ENCODE assay signal across 8 mouse cellular contexts in genomic region chr4:152282721-152283120, GRCm38 (mm10). TPM values are rescaled to one million over a fixed set of nuclear protein-coding genes. Genes with fewer than 3 reads are reported as not detected.
DNase-seq lines count a peak whose midpoint lies in the region; ATAC-seq and TF ChIP-seq lines count a peak whose summit lies in the region.

No protein-coding gene starts in this region.

- DNase-seq in kidney, postnatal 0 days (ENCODE audit: low spot score): no peak
- no peak for DNase-seq in kidney, postnatal 36 days
- no peak for DNase-seq in hindbrain, postnatal 0 days (ENCODE audit: low spot score)
- no peak for DNase-seq in embryo, embryonic 10.5 days (ENCODE audit: low spot score)
- no peak for DNase-seq in embryo, embryonic 10 days (ENCODE audit: low spot score)

- WGBS in kidney, postnatal 0 days: 16% methylated on average over 33 of the region's 34 CpGs
- 15% methylated on average over 34 of the region's 34 CpGs for WGBS in embryonic facial prominence, embryonic 13.5 days
- 25% methylated on average over 19 of the region's 34 CpGs for WGBS in hindbrain, postnatal 0 days
- 17% methylated on average over 34 of the region's 34 CpGs for whole genome bisulfite sequencing in midbrain, embryonic 16.5 days

- peaks cover 52% of the 10 kb centered on the region for H3K27me3 ChIP-seq in kidney, postnatal 0 days (ENCODE audit: insufficient read depth, low read length)
- H3K27me3 ChIP-seq in embryonic facial prominence, embryonic 13.5 days: peaks cover 86% of the 10 kb centered on the region
- peaks cover 38% of the 10 kb centered on the region for H3K27me3 ChIP-seq in hindbrain, postnatal 0 days (ENCODE audit: insufficient read depth, low read length)
- peaks cover 69% of the 10 kb centered on the region for H3K27me3 ChIP-seq in midbrain, embryonic 16.5 days (ENCODE audit: control insufficient read depth, insufficient read depth, low read depth, low read length)

- H3K4me2 ChIP-seq in kidney, postnatal 0 days (ENCODE audit: low read length): peak overlapping the region; percentile 46
- H3K4me2 ChIP-seq in embryonic facial prominence, embryonic 13.5 days: peak overlapping the region; percentile 70
- H3K4me2 ChIP-seq in hindbrain, postnatal 0 days (ENCODE audit: low read depth, low read length): peak overlapping the region; percentile 45
- H3K4me2 ChIP-seq in midbrain, embryonic 16.5 days (ENCODE audit: low read length): peak overlapping the region; percentile 55

- peak overlapping the region; percentile 1; the same call in 1 of the 2 replicates for H3K4me3 ChIP-seq in kidney, postnatal 0 days (replicated peaks; ENCODE audit: low read depth, low read length)
- peak overlapping the region; percentile 40 for H3K4me3 ChIP-seq in embryonic facial prominence, embryonic 13.5 days
- H3K4me3 ChIP-seq in hindbrain, postnatal 0 days (ENCODE audit: low read length): peak overlapping the region; percentile 27
- H3K4me3 ChIP-seq in midbrain, embryonic 16.5 days (ENCODE audit: low read depth, low read length): peak overlapping the region; percentile 35

- no peaks in the 10 kb centered on the region for H3K36me3 ChIP-seq in kidney, postnatal 0 days (ENCODE audit: insufficient read depth, low read length)
- H3K36me3 ChIP-seq in embryonic facial prominence, embryonic 13.5 days: peaks cover 26% of the 10 kb centered on the region
- H3K36me3 ChIP-seq in hindbrain, postnatal 0 days (ENCODE audit: insufficient read depth, low read length): 0 out of 2 replicates have a peak, but pooled peaks cover 10% of the 10 kb centered on the region
- H3K36me3 ChIP-seq in midbrain, embryonic 16.5 days (ENCODE audit: control insufficient read depth, insufficient read depth, low read length): peaks cover 3% of the 10 kb centered on the region; the same call in 1 of the 2 replicates

- H3K4me1 ChIP-seq in kidney, postnatal 0 days (replicated peaks; ENCODE audit: insufficient read depth, low read length): 0 out of 2 replicates have a peak, but pooled peaks cover 5% of the 10 kb centered on the region
- peaks cover 21% of the 10 kb centered on the region for H3K4me1 ChIP-seq in embryonic facial prominence, embryonic 13.5 days
- H3K4me1 ChIP-seq in hindbrain, postnatal 0 days (ENCODE audit: insufficient read depth, low read length): peaks cover 10% of the 10 kb centered on the region
- H3K4me1 ChIP-seq in midbrain, embryonic 16.5 days (ENCODE audit: control insufficient read depth, insufficient read depth, low read length): peaks cover 13% of the 10 kb centered on the region

- no peak for TF ChIP-seq CTCF in kidney, postnatal 0 days (IDR thresholded peaks at IDR 0.05; ENCODE audit: low read depth)
- no peak for TF ChIP-seq CTCF in hindbrain, postnatal 0 days (IDR thresholded peaks at IDR 0.05; ENCODE audit: low read depth)

- no peak for ATAC-seq in kidney, postnatal 0 days (replicated peaks; ENCODE audit: low FRiP score, low read depth)
- ATAC-seq in embryonic facial prominence, embryonic 13.5 days (ENCODE audit: insufficient number of reproducible peaks, insufficient read depth, low FRiP score, low TSS enrichment, low read depth): 0 out of 2 replicates have a peak, but pooled peaks have one; percentile 11
- no peak for ATAC-seq in hindbrain, postnatal 0 days
- ATAC-seq in midbrain, embryonic 16.5 days: no peak
- no peak for ATAC-seq in erythroid progenitor cell, adult 5-6 weeks (replicated peaks; ENCODE audit: low FRiP score, poor library complexity, severe bottlenecking)

- H3K9ac ChIP-seq in kidney, postnatal 0 days (ENCODE audit: low read depth, low read length): no peak overlapping the region
- peak overlapping the region; percentile 63 for H3K9ac ChIP-seq in embryonic facial prominence, embryonic 13.5 days
- peak overlapping the region; percentile 31; the same call in 1 of the 2 replicates for H3K9ac ChIP-seq in hindbrain, postnatal 0 days (replicated peaks; ENCODE audit: low read length)
- H3K9ac ChIP-seq in midbrain, embryonic 16.5 days (ENCODE audit: low read depth, low read length): peak overlapping the region; percentile 42; the same call in 1 of the 2 replicates

- no peaks in the 10 kb centered on the region for H3K9me3 ChIP-seq in kidney, postnatal 0 days (replicated peaks; ENCODE audit: low read length)
- H3K9me3 ChIP-seq in embryonic facial prominence, embryonic 13.5 days: no peaks in the 10 kb centered on the region
- H3K9me3 ChIP-seq in hindbrain, postnatal 0 days (ENCODE audit: low read length): no peaks in the 10 kb centered on the region
- no peaks in the 10 kb centered on the region for H3K9me3 ChIP-seq in midbrain, embryonic 16.5 days (replicated peaks; ENCODE audit: control insufficient read depth, low read length, poor library complexity, severe bottlenecking)

- no peak overlapping the region for H3K27ac ChIP-seq in kidney, postnatal 0 days
- H3K27ac ChIP-seq in embryonic facial prominence, embryonic 13.5 days: no peak overlapping the region
- H3K27ac ChIP-seq in hindbrain, postnatal 0 days: no peak overlapping the region
- H3K27ac ChIP-seq in midbrain, embryonic 16.5 days (ENCODE audit: low read length): no peak overlapping the region

RNA-seq across cellular contexts. Expression of gene Gpr153, which starts 8.7 kb away (rescaled TPM):
- 4.6 and 5.2 TPM in 2 replicates for polyA plus RNA-seq in kidney, postnatal 0 days (2015; fragmentation: Nextera tagmentation; extraction: Ambion mirVana)
- 11.1 TPM in 2 replicates for polyA plus RNA-seq in embryonic facial prominence, embryonic 13.5 days (2015; fragmentation: Nextera tagmentation; extraction: Ambion mirVana)
- total RNA-seq in hindbrain, postnatal 0 days (2014; rRNA removed): 167 and 170 TPM in 2 replicates
- polyA plus RNA-seq in hindbrain, postnatal 0 days (2015; fragmentation: Nextera tagmentation; extraction: Ambion mirVana): 17.1 and 19.0 TPM in 2 replicates
- polyA plus RNA-seq in midbrain, embryonic 16.5 days (2015; fragmentation: Nextera tagmentation; extraction: Ambion mirVana): 13.8 and 16.2 TPM in 2 replicates
- not detected in 2 replicates for total RNA-seq in erythroid progenitor cell, adult 5-6 weeks (2015; ENCODE audit: low replicate concordance)
- total RNA-seq in erythroid progenitor cell, adult 5-6 weeks (2017; ENCODE audit: low replicate concordance): not detected in 2 replicates

RNA-seq across cellular contexts. Expression of gene Hes3, which starts 8.7 kb away (rescaled TPM):
- not detected in 2 replicates for polyA plus RNA-seq in kidney, postnatal 0 days (2015; fragmentation: Nextera tagmentation; extraction: Ambion mirVana)
- not detected in 2 replicates for polyA plus RNA-seq in embryonic facial prominence, embryonic 13.5 days (2015; fragmentation: Nextera tagmentation; extraction: Ambion mirVana)
- total RNA-seq in hindbrain, postnatal 0 days (2014; rRNA removed): 0.26 and 0.40 TPM in 2 replicates
- polyA plus RNA-seq in hindbrain, postnatal 0 days (2015; fragmentation: Nextera tagmentation; extraction: Ambion mirVana): 0.15 and 0.19 TPM in 2 replicates
- 0.19 and 0.41 TPM in 2 replicates for polyA plus RNA-seq in midbrain, embryonic 16.5 days (2015; fragmentation: Nextera tagmentation; extraction: Ambion mirVana)
- not detected in 2 replicates for total RNA-seq in erythroid progenitor cell, adult 5-6 weeks (2015; ENCODE audit: low replicate concordance)
- not detected in 2 replicates for total RNA-seq in erythroid progenitor cell, adult 5-6 weeks (2017; ENCODE audit: low replicate concordance)

RNA-seq across cellular contexts. Expression of gene Icmt, which starts 14.3 kb away (rescaled TPM):
- 20.0 and 23.6 TPM in 2 replicates for polyA plus RNA-seq in kidney, postnatal 0 days (2015; fragmentation: Nextera tagmentation; extraction: Ambion mirVana)
- polyA plus RNA-seq in embryonic facial prominence, embryonic 13.5 days (2015; fragmentation: Nextera tagmentation; extraction: Ambion mirVana): 23.5 and 26.6 TPM in 2 replicates
- 35.3 and 42.6 TPM in 2 replicates for total RNA-seq in hindbrain, postnatal 0 days (2014; rRNA removed)
- 15.9 and 16.4 TPM in 2 replicates for polyA plus RNA-seq in hindbrain, postnatal 0 days (2015; fragmentation: Nextera tagmentation; extraction: Ambion mirVana)
- 20.6 and 20.7 TPM in 2 replicates for polyA plus RNA-seq in midbrain, embryonic 16.5 days (2015; fragmentation: Nextera tagmentation; extraction: Ambion mirVana)
- total RNA-seq in erythroid progenitor cell, adult 5-6 weeks (2015; ENCODE audit: low replicate concordance): 8.0 and 24.5 TPM in 2 replicates
- 14.2 TPM in 2 replicates for total RNA-seq in erythroid progenitor cell, adult 5-6 weeks (2017; ENCODE audit: low replicate concordance)

RNA-seq across cellular contexts. Expression of gene Rnf207, which starts 36.1 kb away (rescaled TPM):
- polyA plus RNA-seq in kidney, postnatal 0 days (2015; fragmentation: Nextera tagmentation; extraction: Ambion mirVana): 0.45 and 1.1 TPM in 2 replicates
- polyA plus RNA-seq in embryonic facial prominence, embryonic 13.5 days (2015; fragmentation: Nextera tagmentation; extraction: Ambion mirVana): 0.72 and 1.3 TPM in 2 replicates
- total RNA-seq in hindbrain, postnatal 0 days (2014; rRNA removed): 5.7 and 7.7 TPM in 2 replicates
- 6.6 and 6.9 TPM in 2 replicates for polyA plus RNA-seq in hindbrain, postnatal 0 days (2015; fragmentation: Nextera tagmentation; extraction: Ambion mirVana)
- polyA plus RNA-seq in midbrain, embryonic 16.5 days (2015; fragmentation: Nextera tagmentation; extraction: Ambion mirVana): 6.4 and 9.5 TPM in 2 replicates
- total RNA-seq in erythroid progenitor cell, adult 5-6 weeks (2015; ENCODE audit: low replicate concordance): not detected in 2 replicates
- not detected in 2 replicates for total RNA-seq in erythroid progenitor cell, adult 5-6 weeks (2017; ENCODE audit: low replicate concordance)

RNA-seq across cellular contexts. Expression of gene Rpl22, which starts 42.8 kb away (rescaled TPM):
- polyA plus RNA-seq in kidney, postnatal 0 days (2015; fragmentation: Nextera tagmentation; extraction: Ambion mirVana): 463 and 527 TPM in 2 replicates
- 447 and 449 TPM in 2 replicates for polyA plus RNA-seq in embryonic facial prominence, embryonic 13.5 days (2015; fragmentation: Nextera tagmentation; extraction: Ambion mirVana)
- total RNA-seq in hindbrain, postnatal 0 days (2014; rRNA removed): 164 and 185 TPM in 2 replicates
- 156 and 176 TPM in 2 replicates for polyA plus RNA-seq in hindbrain, postnatal 0 days (2015; fragmentation: Nextera tagmentation; extraction: Ambion mirVana)
- 117 and 136 TPM in 2 replicates for polyA plus RNA-seq in midbrain, embryonic 16.5 days (2015; fragmentation: Nextera tagmentation; extraction: Ambion mirVana)
- total RNA-seq in erythroid progenitor cell, adult 5-6 weeks (2015; ENCODE audit: low replicate concordance): 429 and 481 TPM in 2 replicates
- 506 and 514 TPM in 2 replicates for total RNA-seq in erythroid progenitor cell, adult 5-6 weeks (2017; ENCODE audit: low replicate concordance)
